Mouse (Mus musculus) thymus, postnatal 25 days (tissue): ENCODE measurements around the gene Ddx18.

Experiments used
- DNase-seq: peaks from one replicate; pipeline ENCODE4 v3.0.0; 2022

The Ddx18 gene

DNA sequence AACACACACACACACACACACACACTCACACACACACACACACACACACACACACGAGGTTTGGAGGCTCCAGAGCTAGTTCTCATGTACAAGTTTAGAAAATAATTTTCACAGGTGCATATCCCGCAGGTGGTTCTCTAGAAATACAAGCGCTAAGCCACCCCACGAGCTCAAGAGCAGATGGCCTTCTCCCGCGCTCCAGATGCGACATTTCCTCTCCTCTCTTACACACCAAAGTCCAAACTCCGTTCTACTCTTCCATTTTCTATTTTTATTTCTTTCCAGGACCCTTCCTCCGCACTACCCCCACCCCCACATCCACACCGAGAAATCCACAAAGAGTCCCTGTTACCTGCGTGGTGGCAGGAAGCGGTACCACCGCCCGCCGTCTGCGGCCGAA lies 40.7 kb downstream of the Ddx18 start:
- DNase-seq, result no peak

DNA sequence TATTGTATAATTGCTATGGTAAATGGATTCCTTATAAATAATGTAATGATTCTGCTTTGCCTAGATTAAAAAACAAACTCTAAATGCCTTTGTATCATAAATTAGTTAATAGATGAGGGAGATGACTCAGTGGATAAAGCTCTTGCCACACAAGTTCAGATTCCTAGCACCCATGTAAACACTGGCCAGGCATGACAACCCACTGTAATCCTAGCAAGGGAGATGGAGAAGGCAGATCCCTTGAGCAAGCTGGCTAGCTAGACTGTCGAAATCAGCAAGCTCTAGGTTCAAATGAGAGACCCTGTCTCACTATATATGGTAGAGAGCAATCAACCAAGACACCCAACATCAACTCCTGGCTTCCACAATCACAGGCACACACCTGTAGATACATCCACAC lies 49.2 kb downstream of the Ddx18 start:
- no peak for DNase-seq

DNA sequence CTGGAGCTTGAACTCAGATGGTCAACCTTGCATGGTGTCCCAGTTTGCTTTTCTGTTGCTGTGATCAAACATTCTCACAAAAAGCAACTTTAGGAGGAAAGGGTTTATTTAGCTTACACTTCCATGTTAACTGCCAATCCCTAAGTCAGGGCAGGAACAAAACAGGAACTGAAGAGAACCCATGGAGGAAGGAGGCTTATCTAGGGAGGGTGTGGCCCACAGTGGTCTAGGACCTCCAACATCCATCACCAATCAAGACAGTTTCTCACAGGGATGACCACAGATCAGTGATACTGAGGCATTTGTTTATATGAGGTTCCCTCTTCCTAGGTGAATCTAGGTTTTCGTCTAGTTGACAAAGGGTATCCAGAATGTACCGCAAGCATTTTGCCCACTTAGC lies 55.8 kb downstream of the Ddx18 start:
- no peak for DNase-seq

DNA sequence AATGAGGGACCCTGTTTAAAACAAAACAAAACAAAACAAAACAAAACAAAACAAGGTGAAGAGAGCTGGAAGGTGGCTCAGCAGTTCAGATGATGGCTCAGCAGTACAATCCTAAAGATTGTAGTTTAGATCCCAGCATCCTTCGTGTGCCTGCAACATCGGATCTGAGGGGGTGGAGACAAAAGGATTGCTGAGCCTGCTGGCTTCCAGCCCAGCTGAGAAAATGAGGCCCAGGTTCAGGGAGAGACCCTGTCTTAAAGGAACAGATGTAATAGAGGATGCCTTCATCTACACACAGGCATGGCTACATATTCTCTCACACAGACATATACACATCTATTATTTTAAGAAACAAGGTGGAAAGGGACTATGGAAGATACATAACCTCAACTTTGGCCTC lies 56.6 kb downstream of the Ddx18 start:
- no peak for DNase-seq

DNA sequence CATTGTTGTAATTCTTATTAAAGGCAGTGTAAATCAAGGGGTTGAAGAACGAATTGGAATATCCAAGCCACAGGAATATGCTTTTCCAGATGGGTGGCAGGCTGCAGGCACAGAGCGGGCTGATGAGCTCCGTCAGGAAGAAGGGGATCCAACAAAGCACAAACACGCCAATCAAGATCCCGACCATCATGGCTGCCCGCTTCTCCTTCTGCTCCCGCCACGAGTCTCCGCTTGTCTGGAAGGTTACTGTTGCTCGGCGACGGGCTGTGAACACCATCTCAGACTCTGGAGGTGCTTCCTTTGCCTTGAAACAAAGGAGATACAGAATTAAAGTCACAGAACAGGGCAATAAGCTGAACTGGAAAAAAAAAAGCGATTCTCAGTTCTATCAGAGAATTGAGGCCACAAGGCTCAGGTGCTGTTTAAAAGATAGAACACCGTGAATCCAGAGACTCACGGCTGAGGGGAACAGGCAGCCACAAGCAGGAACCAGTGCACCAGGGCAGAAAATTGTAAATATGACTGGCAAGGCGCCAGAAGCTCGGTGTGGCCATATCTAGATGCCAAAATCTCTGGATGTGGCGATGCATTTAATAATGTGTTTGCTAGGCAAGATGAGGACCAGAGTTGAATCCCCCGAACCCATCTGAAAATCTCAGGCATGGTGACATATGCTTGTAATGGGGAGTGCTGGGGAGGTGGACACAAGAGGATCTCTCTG lies 57.2 kb downstream of the Ddx18 start:
- no peak for DNase-seq

DNA sequence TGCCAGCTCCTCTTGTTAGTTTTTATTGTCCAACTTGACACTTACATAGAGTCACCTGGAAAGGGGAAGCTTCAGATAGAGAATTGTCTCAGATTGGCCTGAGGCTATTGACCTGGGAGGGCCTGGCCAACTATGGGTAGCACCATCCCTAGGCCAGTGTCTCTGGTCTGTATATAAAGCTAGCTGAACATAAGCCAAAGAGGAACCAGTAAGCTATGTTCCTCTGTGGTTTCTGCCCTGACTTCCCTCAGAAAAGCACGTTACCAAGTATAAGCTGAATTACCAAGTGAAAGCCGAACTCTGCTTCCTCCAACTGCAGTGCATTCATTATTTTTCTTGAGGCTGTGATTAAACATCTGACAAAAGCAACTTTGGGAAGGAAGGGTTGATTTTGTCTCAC lies 59.1 kb downstream of the Ddx18 start:
- DNase-seq, result no peak
